14 mouse cellular contexts compared by ENCODE assay signal in the genomic region with DNA sequence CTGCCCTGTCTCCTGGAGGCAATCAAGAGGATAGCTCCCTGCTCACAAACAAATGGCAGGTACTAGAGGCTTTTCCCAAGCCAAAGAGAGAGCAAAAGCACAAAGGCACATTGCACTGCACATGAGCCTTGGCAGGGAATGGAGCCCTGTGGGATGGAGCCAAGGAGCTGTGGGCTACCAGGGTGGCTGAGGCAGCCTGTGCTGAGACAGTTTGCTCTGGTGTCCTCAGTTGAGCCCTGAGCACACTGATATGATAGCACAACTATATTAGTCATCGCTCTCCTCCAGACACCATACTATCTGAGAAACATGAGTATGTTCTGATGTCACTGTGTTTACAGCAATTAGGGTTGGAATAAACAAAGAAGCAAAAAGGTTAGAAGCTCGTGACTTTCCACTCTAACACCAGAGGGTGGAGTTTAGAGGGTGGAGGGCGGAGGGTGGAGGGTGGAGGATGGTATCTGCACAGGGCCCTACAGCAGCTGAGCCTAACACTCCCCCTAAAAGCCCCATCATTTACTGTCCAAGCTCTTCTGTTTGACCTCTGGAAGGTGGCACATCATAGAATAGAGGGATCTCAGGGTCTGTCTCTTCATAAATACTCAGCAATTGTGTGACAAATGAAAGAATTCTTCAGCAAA. TPM values are rescaled to one million over a fixed set of nuclear protein-coding genes. Genes with fewer than 3 reads are reported as not detected.
DNase-seq lines count a peak whose midpoint lies in the region; ATAC-seq and TF ChIP-seq lines count a peak whose summit lies in the region.
"Had no signal": no experiment of that assay in that cellular context is flagged by ENCODE, and none has a peak within 500 bp of the region (broad histone marks: within the 10 kb centered on the region; RNA-seq: fewer than 3 reads in every experiment).

No protein-coding gene starts in this region.

- no peak overlapping the region for H3K4me3 ChIP-seq in layer of hippocampus, adult 2 months
- H3K4me3 ChIP-seq: forebrain, embryonic 10.5 days had no signal

- no peak for TF ChIP-seq CTCF in layer of hippocampus, adult 2 months (conservative IDR thresholded peaks at IDR 0.05)

- peak; percentile 58 for ATAC-seq in megakaryocyte progenitor cell, adult 5-6 weeks (replicated peaks; ENCODE audit: poor library complexity)
- ATAC-seq: hindbrain, embryonic 16.5 days had no signal

- DNase-seq in layer of hippocampus, adult 2 months (ENCODE audit: low spot score in 2 of 2): no peak
- no peak for DNase-seq in layer of hippocampus, adult 11-12 months (ENCODE audit: low spot score)
- DNase-seq in NIH3T3 (ENCODE audit: low read depth): peak; percentile 73
- peak; percentile 63 for DNase-seq in heart, adult 8-10 months (ENCODE audit: low spot score)
- DNase-seq in c-Kit-positive CD71-positive TER-119-positive erythroid progenitor cells, embryonic 14.5 days (ENCODE audit: low spot score): no peak
- DNase-seq in thymus, postnatal 25 days: no peak
- DNase-seq in neural tube, embryonic 10.5 days (ENCODE audit: extremely low spot score, low spot score): no peak
- DNase-seq: gastrocnemius, postnatal 36 days; lung, postnatal 36 days; right cerebral cortex, postnatal 14 days had no signal

- H3K27ac ChIP-seq in layer of hippocampus, adult 2 months: peak overlapping the region; percentile 51; the same call in 1 of the 2 replicates
- H3K27ac ChIP-seq: forebrain, embryonic 10.5 days; kidney, postnatal 0 days had no signal

RNA-seq across cellular contexts. Expression of a gene that starts 18.6 kb away (rescaled TPM):
- 10 to 100 TPM; 69.6 to 70.8 TPM for total RNA-seq in layer of hippocampus, adult 2 months (2021)
- total RNA-seq in heart, adult 8-10 months (2022): 10 to 100 TPM; 25.5 to 43.7 (median 29.9) TPM
- 58.0 and 60.4 TPM in 2 replicates for total RNA-seq in megakaryocyte progenitor cell, adult 5-6 weeks (2015)
- 28.3 and 30.2 TPM in 2 replicates for total RNA-seq in megakaryocyte progenitor cell, adult 5-6 weeks (2017)

Comparison
In these comparisons a context has a peak if more than half of its experiments do, and no peak if none do; other contexts are left out.
1. DNase-seq: peak in NIH3T3 (single experiment) and heart, adult 8-10 months (single experiment); none in layer of hippocampus, adult 2 months (0 of 2), layer of hippocampus, adult 11-12 months (single experiment), c-Kit-positive CD71-positive TER-119-positive erythroid progenitor cells, embryonic 14.5 days (single experiment), thymus, postnatal 25 days (single experiment) and neural tube, embryonic 10.5 days (single experiment).